ENCODE assay signal across 14 mouse cellular contexts in the genomic region with DNA sequence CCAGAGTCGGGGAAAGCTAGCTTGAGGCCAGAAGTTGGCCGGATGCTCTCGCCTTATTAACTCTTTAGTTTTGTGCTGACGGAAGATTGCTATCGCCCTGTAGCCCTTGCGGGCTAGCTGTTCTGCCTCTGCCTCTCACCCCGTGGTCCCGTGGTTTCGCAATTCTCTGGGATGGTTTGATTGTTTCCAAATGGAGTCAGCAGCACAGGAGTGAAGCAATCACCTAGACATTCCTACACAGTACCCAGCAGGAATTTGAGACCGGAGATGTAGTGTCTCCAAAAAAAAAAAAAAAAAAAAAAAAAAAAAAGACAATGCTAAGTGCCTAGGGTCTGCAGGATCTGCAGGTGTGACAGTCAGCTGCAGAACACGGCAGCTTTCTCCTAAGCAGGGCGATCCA.
DNase-seq lines count a peak whose midpoint lies in the region; ATAC-seq and TF ChIP-seq lines count a peak whose summit lies in the region.
"Had no signal": no experiment of that assay in that cellular context is flagged by ENCODE, and none has a peak within 500 bp of the region (broad histone marks: within the 10 kb centered on the region; RNA-seq: fewer than 3 reads in every experiment).

No protein-coding gene starts in this region.

- TF ChIP-seq CTCF in liver, postnatal 0 days (IDR thresholded peaks at IDR 0.05; ENCODE audit: low read depth): no peak

- H3K27ac ChIP-seq in ES-E14 (ENCODE audit: insufficient read depth, low read depth, low read length, poor library complexity, severe bottlenecking): peak overlapping the region; percentile 56
- H3K27ac ChIP-seq in liver, postnatal 0 days (ENCODE audit: low read depth): no peak overlapping the region
- H3K27ac ChIP-seq: midbrain, embryonic 15.5 days had no signal

- WGBS in liver, postnatal 0 days (ENCODE audit: insufficient replicate concordance): 34% methylated on average over 12 of the region's 12 CpGs

- H3K9ac ChIP-seq in ES-E14 (ENCODE audit: insufficient read depth, low read depth, low read length, poor library complexity, severe bottlenecking): peak overlapping the region; percentile 74
- H3K9ac ChIP-seq in liver, postnatal 0 days (replicated peaks): no peak overlapping the region
- H3K9ac ChIP-seq: midbrain, embryonic 15.5 days had no signal

- 0 out of 2 replicates have a peak, but pooled peaks cover 3% of the 10 kb centered on the region for H3K27me3 ChIP-seq in liver, postnatal 0 days (ENCODE audit: insufficient read depth, low read length)
- H3K27me3 ChIP-seq: midbrain, embryonic 15.5 days had no signal

- H3K4me2 ChIP-seq in liver, postnatal 0 days (ENCODE audit: low read depth, low read length): peak overlapping the region; percentile 16; the same call in 1 of the 2 replicates
- H3K4me2 ChIP-seq: midbrain, embryonic 15.5 days had no signal

- peak overlapping the region; percentile 80 for H3K4me3 ChIP-seq in ES-E14 (ENCODE audit: insufficient read depth in 1 of 2, low read depth in 1 of 2, low read length in 2 of 2, poor library complexity in 1 of 2, severe bottlenecking in 1 of 2)
- H3K4me3 ChIP-seq in liver, postnatal 0 days (ENCODE audit: low read depth, low read length): no peak overlapping the region
- H3K4me3 ChIP-seq: erythroblast, embryonic 14.5 days; midbrain, embryonic 15.5 days had no signal

- TF ChIP-seq EP300 in liver, postnatal 0 days (IDR thresholded peaks at IDR 0.05; ENCODE audit: low read depth): no peak

- H3K4me1 ChIP-seq in ES-E14 (ENCODE audit: control insufficient read depth in 2 of 2, insufficient read depth in 2 of 2, low read length in 2 of 2, poor library complexity in 1 of 2): peaks cover 2 to 21% of the 10 kb centered on the region in 2 experiments; a peak in 3 of 4 replicates
- no peaks in the 10 kb centered on the region for H3K4me1 ChIP-seq in liver, postnatal 0 days (ENCODE audit: insufficient read depth)
- H3K4me1 ChIP-seq: midbrain, embryonic 15.5 days had no signal

- H3K9me3 ChIP-seq in ES-E14 (ENCODE audit: control insufficient read depth, insufficient read depth, low read depth, low read length): no peaks in the 10 kb centered on the region
- no peaks in the 10 kb centered on the region for H3K9me3 ChIP-seq in liver, postnatal 0 days (ENCODE audit: low read length)
- H3K9me3 ChIP-seq: G1E; midbrain, embryonic 15.5 days had no signal

- DNase-seq in adrenal gland, adult 2 months: peak; percentile 14
- no peak for DNase-seq in adrenal gland, adult 8-10 months
- DNase-seq in ES-E14 (ENCODE audit: low read depth, low spot score): no peak
- DNase-seq in fibroblast of lung, adult 2 months (ENCODE audit: low read depth): peak; percentile 49
- peak; percentile 52 for DNase-seq in liver, postnatal 0 days
- no peak for DNase-seq in retina, embryonic 14.5 days (ENCODE audit: low spot score)
- DNase-seq in ovary, postnatal 10 days (ENCODE audit: low spot score): no peak
- DNase-seq: right cerebral cortex, adult 18-20 months; thymus, adult 18-20 months had no signal

- peaks cover 39% of the 10 kb centered on the region for H3K36me3 ChIP-seq in ES-E14 (ENCODE audit: control insufficient read depth, insufficient read depth, low read length, poor library complexity, severe bottlenecking)
- H3K36me3 ChIP-seq in liver, postnatal 0 days (replicated peaks; ENCODE audit: insufficient read depth, low read length): no peaks in the 10 kb centered on the region
- H3K36me3 ChIP-seq: G1E; midbrain, embryonic 15.5 days had no signal

- in situ Hi-C loops in ES-E14 (cut with MboI; ENCODE audit: low sequenced_read_pairs in 2 of 2, unreplicated experiment in 2 of 2): no loop called here

- ATAC-seq in liver, postnatal 0 days: peak; percentile 72
- ATAC-seq in frontal cortex, adult (ENCODE audit: low TSS enrichment): no peak
- ATAC-seq: hindbrain, embryonic 16.5 days; midbrain, embryonic 15.5 days had no signal

TF ChIP-seq in ES-E14, 5 proteins besides CTCF, POLR2A, EP300 and RAD21:
- TF ChIP-seq ZNF384 (IDR thresholded peaks at IDR 0.05; ENCODE audit: low read depth, low read length) (peak; percentile 96), CHD2 (IDR thresholded peaks at IDR 0.05; ENCODE audit: low read depth, low read length) (no peak)

Comparison
In these comparisons a context has a peak if more than half of its experiments do, and no peak if none do; other contexts are left out.
1. DNase-seq: peak in adrenal gland, adult 2 months (single experiment), fibroblast of lung, adult 2 months (single experiment) and liver, postnatal 0 days (single experiment); none in adrenal gland, adult 8-10 months (single experiment), ES-E14 (single experiment), retina, embryonic 14.5 days (single experiment) and ovary, postnatal 10 days (single experiment).